8 mouse cellular contexts compared by ENCODE assay signal in the genomic region with DNA sequence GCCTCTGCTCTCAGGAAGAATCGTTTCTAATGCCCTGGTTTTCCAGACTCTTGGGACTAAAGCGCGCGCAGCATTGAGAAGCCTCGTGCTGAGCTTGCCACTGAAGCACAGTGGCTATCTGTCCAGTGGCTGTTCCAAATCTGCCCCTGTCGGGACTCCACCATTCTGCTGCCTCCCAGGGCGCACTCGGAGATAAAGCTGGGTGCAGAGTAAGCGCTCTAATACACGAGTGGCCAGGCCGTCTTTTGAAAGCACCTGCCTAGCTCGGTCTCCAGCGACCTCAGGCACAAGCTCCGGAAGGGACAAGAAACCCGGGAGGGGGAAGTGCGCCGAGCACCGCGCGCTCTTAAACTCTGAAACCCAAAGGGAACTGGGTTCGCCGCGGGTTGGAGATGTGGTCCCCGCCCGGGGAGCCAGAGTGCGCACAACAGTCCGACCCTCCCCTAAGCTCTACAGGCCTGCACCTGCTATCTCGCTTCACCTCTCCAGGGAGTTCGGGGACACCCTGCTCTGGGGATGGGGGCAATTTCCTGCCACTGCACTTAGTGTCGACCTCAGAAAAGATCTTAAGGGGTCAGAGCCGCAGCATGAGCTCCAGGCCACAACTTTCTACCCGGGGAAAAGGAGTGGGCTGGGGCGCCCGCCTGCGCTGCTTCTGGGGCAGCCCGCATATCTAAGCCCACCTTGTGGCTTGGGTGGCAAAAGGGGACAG. TPM values are rescaled to one million over a fixed set of nuclear protein-coding genes. Genes with fewer than 3 reads are reported as not detected.
DNase-seq lines count a peak whose midpoint lies in the region; ATAC-seq lines count a peak whose summit lies in the region.

No protein-coding gene starts in this region.

- peak overlapping the region; percentile 57 to 65 for H3K4me3 ChIP-seq in heart, embryonic 14.5 days (ENCODE audit: control insufficient read depth in 1 of 2, insufficient read depth in 1 of 2, low read depth in 1 of 2, low read length in 2 of 2)

- H3K4me1 ChIP-seq in heart, embryonic 14.5 days (ENCODE audit: control insufficient read depth in 2 of 2, insufficient read depth in 2 of 2, low read length in 2 of 2): peaks cover 6 to 13% of the 10 kb centered on the region in 2 experiments; a peak in 1 of 4 replicates

- peak; percentile 45 for ATAC-seq in common myeloid progenitor, adult 5-6 weeks (replicated peaks; ENCODE audit: low read depth, poor library complexity, severe bottlenecking)
- no peak; the same call in 1 of the 2 replicates for ATAC-seq in heart, embryonic 14.5 days (ENCODE audit: insufficient number of reproducible peaks, insufficient read depth, low FRiP score, low read depth)

- H3K36me3 ChIP-seq in heart, embryonic 14.5 days (ENCODE audit: control insufficient read depth, insufficient read depth, low read length): no peaks in the 10 kb centered on the region

- H3K27ac ChIP-seq in heart, embryonic 14.5 days (replicated peaks in 1 of 2; ENCODE audit: control insufficient read depth in 1 of 2, insufficient read depth in 1 of 2, low read depth in 2 of 2, low read length in 2 of 2): peak overlapping the region in 1 of 2 experiments; percentile 56; a peak in 1 of 4 replicates

- H3K9me3 ChIP-seq in heart, embryonic 14.5 days (ENCODE audit: control insufficient read depth, low read length): no peaks in the 10 kb centered on the region

- DNase-seq in 3134 (ENCODE audit: extremely low read depth, insufficient read length, low spot score): peak; percentile 29
- peak; percentile 61 for DNase-seq in CD4-positive helper T cell, adult 2 months (ENCODE audit: low read depth, low spot score)
- DNase-seq in kidney, postnatal 10 days: peak; percentile 49
- DNase-seq in lung, postnatal 4 days: peak; percentile 71 to 73
- DNase-seq in right cerebral cortex, postnatal 25 days: peak; percentile 23
- no peak for DNase-seq in c-Kit-positive CD71-positive TER-119-positive erythroid progenitor cells, embryonic 14.5 days (ENCODE audit: low spot score)

- WGBS in heart, embryonic 14.5 days: under 1% methylated on average over 36 of the region's 36 CpGs

- peaks cover 7% of the 10 kb centered on the region; the same call in 1 of the 2 replicates for H3K27me3 ChIP-seq in heart, embryonic 14.5 days (ENCODE audit: control insufficient read depth, insufficient read depth, low read length)

- peak overlapping the region; percentile 98 for H3K4me2 ChIP-seq in heart, embryonic 14.5 days (ENCODE audit: low read length)

- H3K9ac ChIP-seq in heart, embryonic 14.5 days (ENCODE audit: low read length): peak overlapping the region; percentile 75

RNA-seq across cellular contexts. Expression of gene Rassf2, which starts 1.0 kb away (rescaled TPM):
- total RNA-seq in common myeloid progenitor, adult 5-6 weeks (2017): 48.4 and 49.3 TPM in 2 replicates
- polyA plus RNA-seq in heart, embryonic 14.5 days (2014; fragmentation: Nextera tagmentation; extraction: Ambion mirVana): 10.2 and 10.9 TPM in 2 replicates
